Mouse (Mus musculus): Measurements from ENCODE around the gene Tmem98.

Tmem98 gene

GRCm38 (mm10) chr11:80791677-80792432, 18.1 kb upstream of the Tmem98 start:
- DNase-seq: no peak

GRCm38 (mm10) chr11:80793386-80793785, 16.6 kb upstream of the Tmem98 start:
- DNase-seq: no peak

GRCm38 (mm10) chr11:80794290-80794689, 15.7 kb upstream of the Tmem98 start:
- no peak for DNase-seq

GRCm38 (mm10) chr11:80795431-80795830, 14.5 kb upstream of the Tmem98 start:
- no peak for DNase-seq

- no peak for DNase-seq
These were observed 10.0 kb upstream of the Tmem98 start for GRCm38 (mm10) chr11:80799979-80800378.

GRCm38 (mm10) chr11:80802706-80803105, 7.3 kb upstream of the Tmem98 start:
- DNase-seq: no peak

GRCm38 (mm10) chr11:80808551-80809070, 1.4 kb upstream of the Tmem98 start:
- no peak for DNase-seq

GRCm38 (mm10) chr11:80809666-80809992, 346 bp upstream of the Tmem98 start:
- no peak for DNase-seq

GRCm38 (mm10) chr11:80811156-80811555, 1.2 kb downstream of the Tmem98 start:
- no peak for DNase-seq

GRCm38 (mm10) chr11:80815354-80815753, 5.4 kb downstream of the Tmem98 start:
- DNase-seq: no peak

- DNase-seq: peak; percentile 15 to 16
These were observed 8.2 kb downstream of the Tmem98 start for GRCm38 (mm10) chr11:80818060-80818697.

GRCm38 (mm10) chr11:80820085-80820484, 10.1 kb downstream of the Tmem98 start:
- no peak for DNase-seq

GRCm38 (mm10) chr11:80821296-80821695, 11.3 kb downstream of the Tmem98 start:
- DNase-seq: no peak

GRCm38 (mm10) chr11:80821794-80822193, 11.8 kb downstream of the Tmem98 start:
- no peak for DNase-seq

- no peak for DNase-seq
These were observed 25.4 kb downstream of the Tmem98 start for GRCm38 (mm10) chr11:80835395-80835794.

- no peak for DNase-seq
These were observed 25.9 kb downstream of the Tmem98 start for GRCm38 (mm10) chr11:80835841-80836240.

GRCm38 (mm10) chr11:80838724-80839123, 28.7 kb downstream of the Tmem98 start:
- no peak for DNase-seq

GRCm38 (mm10) chr11:80843435-80843834, 33.5 kb downstream of the Tmem98 start:
- no peak for DNase-seq

- DNase-seq: no peak
These were observed 35.5 kb downstream of the Tmem98 start for GRCm38 (mm10) chr11:80845486-80845885.

GRCm38 (mm10) chr11:80846115-80846514, 36.1 kb downstream of the Tmem98 start:
- DNase-seq: no peak

GRCm38 (mm10) chr11:80848131-80848530, 38.2 kb downstream of the Tmem98 start:
- no peak for DNase-seq

GRCm38 (mm10) chr11:80851859-80852258, 41.9 kb downstream of the Tmem98 start:
- DNase-seq: no peak

GRCm38 (mm10) chr11:80853014-80853413, 43.0 kb downstream of the Tmem98 start:
- DNase-seq: no peak

GRCm38 (mm10) chr11:80854430-80854829, 44.5 kb downstream of the Tmem98 start:
- no peak for DNase-seq

All from thymus, postnatal 36 days (tissue).